Mouse (Mus musculus) gastrocnemius, postnatal 4 days (tissue): Measurements from ENCODE around the gene Pitpnm3. TPM values are rescaled to one million over a fixed set of nuclear protein-coding genes. Genes with fewer than 3 reads are reported as not detected.

Experiments
- DNase-seq, 2 experiments: peaks; one replicate each; pipeline ENCODE4 v3.0.0; 2021 to 2022; ENCODE audit warnings: low spot score in 2 of 2, mixed read lengths in 2 of 2
- total RNA-seq, 2 experiments: library from RNA; stranded (reverse); gene quantifications; 2 replicates each; pipeline ENCODE4 v1.2.3; 2021

Gene Pitpnm3
- total RNA-seq, 2 experiments from 2014 or later = 1.4 to 1.5 TPM

- DNase-seq = no peak
These were observed 829 bp upstream of the Pitpnm3 start for GRCm38 (mm10) chr11:72136231-72136982.

DNA sequence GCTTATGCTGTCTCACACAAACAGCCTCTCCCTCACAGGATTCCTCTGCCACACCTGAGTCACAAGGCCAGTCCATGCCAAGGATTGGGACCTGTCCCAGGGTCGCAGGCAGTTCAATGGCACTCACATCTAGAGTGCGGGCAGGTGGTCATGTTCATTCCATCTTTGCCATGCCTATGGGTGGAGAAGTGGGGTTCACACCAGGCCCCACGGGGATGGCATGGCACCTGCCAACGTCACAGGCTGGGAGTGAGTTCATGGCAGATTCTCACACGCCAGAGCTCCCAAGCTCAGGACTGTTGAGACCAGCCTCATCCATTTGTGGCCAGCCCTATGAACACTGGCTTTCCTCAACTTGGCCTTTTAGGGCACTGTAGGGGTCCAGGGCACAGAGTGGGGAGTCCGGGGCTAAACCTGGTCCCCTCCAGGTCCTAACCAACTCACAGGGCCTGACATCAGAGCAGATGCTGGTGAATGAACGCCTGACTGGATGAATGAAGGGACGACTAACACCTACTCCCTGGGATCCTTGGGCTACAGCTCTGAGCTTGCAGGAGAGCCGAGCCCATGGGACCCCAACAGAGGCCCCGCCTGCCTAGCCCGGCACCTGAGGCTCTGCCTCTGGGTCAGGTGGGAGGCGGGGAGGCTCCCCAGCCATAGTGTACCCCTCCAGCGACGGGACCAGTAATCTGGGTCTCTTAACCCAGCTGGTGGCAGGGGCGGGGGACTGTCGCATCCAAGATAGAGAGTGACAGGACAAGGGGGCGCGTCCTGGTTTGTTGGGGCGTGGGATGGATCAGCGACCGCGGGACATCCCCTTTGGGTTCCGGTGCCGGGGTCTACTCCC, 819 bp downstream of the Pitpnm3 start:
- no peak for DNase-seq

- no peak for DNase-seq
These were observed 2.5 kb downstream of the Pitpnm3 start for GRCm38 (mm10) chr11:72133075-72133474.

DNA sequence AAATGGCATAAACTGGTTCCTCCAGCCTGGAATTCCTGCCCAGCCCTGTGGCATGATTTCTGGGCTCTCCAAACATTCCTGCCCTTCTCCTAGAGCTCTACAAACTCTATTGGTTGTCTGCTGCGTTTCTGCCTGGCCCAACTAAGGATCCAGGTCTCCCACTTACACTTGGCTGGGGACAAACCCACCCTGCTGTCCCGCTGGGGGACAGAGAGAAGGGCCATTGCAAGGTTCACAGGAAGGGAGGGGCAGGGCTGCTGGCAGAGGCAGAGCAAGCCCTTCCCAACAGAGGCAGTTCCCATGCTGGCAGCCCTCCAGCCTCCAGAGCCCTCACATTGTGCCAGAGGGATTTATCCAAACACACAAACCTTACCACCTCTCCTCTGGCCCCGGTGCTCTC, 3.3 kb downstream of the Pitpnm3 start:
- DNase-seq = peak in 1 of 2 experiments; percentile 60

DNA sequence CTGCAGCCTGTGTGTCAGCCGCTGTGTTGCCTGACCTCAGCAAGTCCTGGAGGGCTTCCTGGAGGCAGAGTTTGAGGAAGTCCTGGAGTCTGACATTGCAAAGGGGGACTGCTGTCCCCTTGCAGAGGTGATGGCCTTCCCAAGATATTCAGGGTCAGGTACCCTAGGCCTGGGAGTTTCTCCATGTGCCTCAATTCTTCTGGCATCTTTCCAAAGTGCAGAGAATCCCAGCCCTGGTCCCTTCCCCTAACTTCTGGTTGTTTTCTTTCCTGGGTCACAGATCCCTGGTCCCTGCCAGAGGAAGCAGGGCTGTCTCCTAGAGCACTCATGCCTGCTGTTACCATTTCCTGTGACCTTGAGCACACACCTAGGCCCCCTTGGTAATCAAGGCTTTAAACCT, 3.9 kb downstream of the Pitpnm3 start:
- DNase-seq = no peak

DNA sequence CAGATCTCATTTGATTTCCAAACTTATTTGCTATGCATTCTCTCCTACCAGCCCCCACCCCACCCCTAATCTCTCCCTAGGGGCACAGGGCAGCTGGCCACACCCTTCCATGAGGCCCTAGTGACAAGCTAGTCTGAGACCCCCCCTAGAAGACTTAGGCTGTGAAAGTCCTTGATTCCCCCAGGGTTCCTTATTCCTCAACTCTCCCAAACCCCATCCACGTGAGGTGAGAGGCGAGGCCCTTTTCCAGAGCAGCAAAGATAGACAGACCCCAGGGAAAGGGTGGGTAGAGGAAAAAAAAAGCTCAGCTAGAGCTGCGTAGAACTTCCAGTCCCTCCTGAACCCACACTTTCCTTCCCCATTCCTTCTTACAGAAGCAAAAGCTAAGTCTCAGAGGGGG, 4.7 kb downstream of the Pitpnm3 start:
- no peak for DNase-seq

- no peak for DNase-seq
These were observed 5.1 kb downstream of the Pitpnm3 start for GRCm38 (mm10) chr11:72130472-72130871.

- DNase-seq = no peak
These were observed 5.6 kb downstream of the Pitpnm3 start for GRCm38 (mm10) chr11:72130021-72130420.

DNA sequence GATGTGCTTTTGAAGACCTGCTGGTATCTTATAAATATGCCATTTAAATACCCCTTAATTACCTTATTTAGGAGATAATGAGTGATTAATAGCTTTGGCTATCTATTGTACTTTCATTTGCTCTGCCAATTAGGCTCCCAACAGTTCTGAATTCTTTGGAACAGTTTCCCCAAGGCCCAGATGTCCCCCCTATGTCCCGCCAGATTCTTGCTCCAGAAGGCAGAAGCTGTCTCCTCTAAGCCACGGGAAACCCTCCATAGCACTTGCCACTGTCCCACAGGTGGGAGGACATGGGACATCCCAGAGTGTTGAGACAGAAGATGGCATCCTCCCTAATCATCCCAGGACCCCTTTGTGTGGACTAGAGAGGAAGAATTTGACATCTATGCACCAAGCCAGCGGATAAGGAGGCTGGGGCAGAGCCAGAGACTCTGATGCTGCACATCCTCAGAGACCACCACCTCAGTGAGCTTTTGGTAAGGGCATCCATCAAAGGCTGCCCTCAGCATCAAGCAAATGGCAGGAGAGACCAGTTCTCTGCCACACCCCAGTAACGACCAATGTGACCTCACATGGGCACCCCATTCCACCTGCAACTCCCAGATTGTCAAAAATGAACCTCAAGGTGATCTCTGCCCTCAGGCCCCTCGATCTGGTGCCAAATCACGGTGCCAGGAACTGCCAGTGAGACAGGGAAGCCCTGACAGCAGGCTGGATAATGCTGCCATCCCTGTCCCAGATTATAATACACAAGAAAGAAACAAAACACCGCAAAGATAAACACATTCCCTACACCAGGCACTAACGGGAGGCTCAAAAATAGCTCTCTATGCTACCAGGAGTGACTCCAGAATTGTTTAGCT, 6.3 kb downstream of the Pitpnm3 start:
- DNase-seq = no peak

GRCm38 (mm10) chr11:72127450-72128189, 8.0 kb downstream of the Pitpnm3 start:
- no peak for DNase-seq

GRCm38 (mm10) chr11:72125781-72126180, 9.8 kb downstream of the Pitpnm3 start:
- no peak for DNase-seq

- DNase-seq = no peak
These were observed 12.0 kb downstream of the Pitpnm3 start for GRCm38 (mm10) chr11:72123531-72123930.

GRCm38 (mm10) chr11:72120354-72120753, 15.2 kb downstream of the Pitpnm3 start:
- no peak for DNase-seq

DNA sequence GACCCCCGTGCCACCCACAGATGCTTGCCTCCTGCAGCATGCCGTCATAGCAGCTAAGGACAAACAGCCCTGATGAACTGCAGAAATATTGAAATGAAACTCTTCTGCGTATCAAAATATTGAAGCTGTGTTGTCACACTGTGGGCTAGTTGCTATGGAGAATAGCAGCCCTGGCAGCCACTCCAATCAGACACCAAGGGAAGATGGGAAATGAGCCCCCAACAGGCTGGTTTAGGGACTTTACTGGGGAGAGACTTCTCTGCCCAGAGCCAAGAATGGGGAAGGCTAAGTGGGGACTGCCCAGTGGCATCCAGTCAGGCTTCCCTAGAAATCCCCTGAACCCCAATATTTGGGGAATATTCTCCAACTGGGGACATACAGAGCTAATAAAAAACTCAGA, 16.9 kb downstream of the Pitpnm3 start:
- no peak for DNase-seq

- DNase-seq = no peak
These were observed 22.3 kb downstream of the Pitpnm3 start for GRCm38 (mm10) chr11:72113296-72113695.

DNA sequence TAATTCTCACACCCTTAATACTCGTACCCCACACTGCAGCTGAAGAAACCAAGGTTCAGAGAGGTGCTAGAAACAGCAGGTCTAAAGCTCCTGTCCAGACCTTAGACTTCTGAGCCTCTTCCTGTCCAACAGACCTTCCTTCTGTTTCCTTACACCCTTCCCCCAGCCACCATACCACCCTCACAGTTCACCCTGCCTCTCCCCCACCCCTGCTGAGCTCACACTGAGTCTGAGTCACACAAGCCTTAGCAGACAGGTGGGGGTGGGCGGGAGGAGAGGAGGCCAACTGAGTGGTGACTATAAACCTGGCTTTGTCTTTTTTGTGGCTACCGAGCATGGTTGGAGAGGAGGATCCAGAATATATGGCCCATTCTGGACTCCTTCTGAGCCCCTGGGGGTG, 24.9 kb downstream of the Pitpnm3 start:
- no peak for DNase-seq

DNA sequence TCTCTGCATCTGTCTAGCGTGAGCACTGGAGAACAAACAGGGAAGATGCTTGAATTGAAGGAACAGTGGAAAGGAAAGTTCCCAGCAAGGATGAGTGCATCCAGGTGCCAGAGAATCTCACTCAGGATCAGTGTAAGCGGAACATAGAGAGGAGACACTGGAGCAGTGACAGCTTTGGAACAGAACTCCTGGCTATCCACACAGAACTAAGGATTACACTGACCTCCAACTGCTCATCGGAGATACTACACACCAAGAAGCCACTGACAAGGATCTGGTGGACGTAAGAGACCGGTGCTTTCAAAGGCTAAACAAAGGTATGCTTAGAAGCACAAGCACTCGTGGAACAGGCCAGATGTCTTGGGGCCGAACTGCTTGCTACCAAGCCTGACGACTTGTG, 31.4 kb downstream of the Pitpnm3 start:
- DNase-seq = no peak

DNA sequence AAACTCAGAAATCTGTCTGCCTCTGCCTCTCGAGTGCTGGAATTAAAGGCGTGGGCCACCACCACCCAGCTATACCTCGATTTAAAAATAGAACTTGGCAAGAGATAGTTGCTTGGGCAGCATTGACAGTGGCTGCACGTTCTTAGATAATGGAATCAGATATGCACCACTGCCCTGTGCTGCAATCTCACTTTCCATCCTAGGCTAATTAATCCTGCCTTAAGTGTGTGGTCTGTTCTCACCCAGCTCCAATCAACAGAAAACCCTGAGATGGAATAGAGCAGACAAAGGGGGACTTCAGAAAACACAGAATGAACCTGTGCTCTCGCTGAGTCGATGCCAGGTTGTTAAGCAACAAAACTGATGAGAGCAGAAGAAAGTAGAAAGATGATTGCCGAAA, 32.0 kb downstream of the Pitpnm3 start:
- DNase-seq = no peak

DNA sequence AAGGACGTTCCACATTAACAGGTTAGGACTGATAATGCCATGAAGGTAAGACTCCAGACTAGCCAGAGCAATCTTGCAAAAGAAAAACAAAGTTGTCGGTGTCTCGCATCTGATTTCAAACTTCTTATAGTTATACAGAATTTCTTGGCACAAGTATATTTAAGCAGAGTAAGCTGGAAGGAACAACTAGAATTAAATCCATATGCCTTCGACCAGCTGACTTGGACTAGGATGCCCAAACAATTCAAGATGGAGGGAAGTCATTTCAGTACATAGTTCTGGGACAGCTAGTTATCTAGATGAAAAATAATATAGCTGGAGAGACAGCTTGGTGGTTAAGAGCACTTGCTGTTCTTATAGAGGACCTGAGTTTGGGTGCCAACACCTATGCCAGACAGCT, 34.6 kb downstream of the Pitpnm3 start:
- no peak for DNase-seq

GRCm38 (mm10) chr11:72099181-72099580, 36.4 kb downstream of the Pitpnm3 start:
- DNase-seq = no peak

DNA sequence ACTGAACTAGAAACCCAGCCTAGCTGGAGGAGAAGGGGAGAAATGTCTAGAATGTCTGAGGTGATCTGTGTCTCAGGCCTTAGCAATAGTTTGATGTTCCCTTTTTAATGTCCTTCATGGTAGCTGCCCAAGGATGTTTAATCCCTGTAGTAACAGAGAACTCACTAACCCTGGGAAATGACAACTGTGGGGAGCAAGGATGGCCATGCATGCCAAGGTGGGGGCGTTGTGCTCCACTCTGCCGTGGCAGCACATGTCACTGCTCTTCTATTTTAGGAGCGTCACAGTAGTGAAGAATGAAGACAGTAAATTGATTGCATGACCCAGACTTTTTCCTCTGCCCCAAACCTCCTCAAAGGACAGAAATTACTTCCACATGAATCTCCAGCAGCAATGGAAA, 37.6 kb downstream of the Pitpnm3 start:
- no peak for DNase-seq
